Comparison of ENCODE assay signal across 16 mouse cellular contexts in the genomic region with DNA sequence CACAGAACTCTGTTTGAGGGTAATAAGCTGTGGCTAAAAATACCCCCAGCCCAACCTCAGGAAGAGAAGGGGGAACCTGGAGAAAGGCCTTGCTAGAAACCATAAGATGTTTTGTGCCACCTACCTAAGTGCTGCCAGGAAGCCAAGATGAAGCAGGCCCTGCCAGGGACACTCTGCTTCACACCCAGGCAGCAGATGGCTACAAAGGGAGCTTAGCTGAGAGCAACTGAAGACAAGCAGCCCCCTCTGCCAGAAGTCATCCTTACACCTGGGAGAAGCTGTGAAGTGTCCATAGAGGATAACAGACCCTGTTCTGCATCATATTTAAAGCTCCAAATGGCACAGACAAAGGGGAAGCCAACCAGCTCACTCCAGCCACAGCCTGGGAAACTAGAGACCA. TPM values are rescaled to one million over a fixed set of nuclear protein-coding genes. Genes with fewer than 3 reads are reported as not detected.
DNase-seq lines count a peak whose midpoint lies in the region; ATAC-seq lines count a peak whose summit lies in the region.
"Had no signal": no experiment of that assay in that cellular context is flagged by ENCODE, and none has a peak within 500 bp of the region (broad histone marks: within the 10 kb centered on the region; RNA-seq: fewer than 3 reads in every experiment).

No protein-coding gene starts in this region.

- no peak overlapping the region for H3K4me3 ChIP-seq in heart, embryonic 14.5 days (ENCODE audit: control insufficient read depth in 1 of 2, insufficient read depth in 1 of 2, low read depth in 1 of 2, low read length in 2 of 2)
- H3K4me3 ChIP-seq in heart, embryonic 11.5 days (ENCODE audit: low read depth, low read length): no peak overlapping the region
- no peak overlapping the region for H3K4me3 ChIP-seq in midbrain, embryonic 10.5 days
- H3K4me3 ChIP-seq in midbrain, embryonic 13.5 days (replicated peaks): no peak overlapping the region
- H3K4me3 ChIP-seq in embryonic facial prominence, embryonic 10.5 days: no peak overlapping the region
- H3K4me3 ChIP-seq: embryonic facial prominence, embryonic 12.5 days; heart, embryonic 13.5 days; limb, embryonic 13.5 days; liver, embryonic 15.5 days had no signal

- H3K36me3 ChIP-seq in heart, embryonic 14.5 days (ENCODE audit: control insufficient read depth, insufficient read depth, low read length): peaks cover 27% of the 10 kb centered on the region
- H3K36me3 ChIP-seq in heart, embryonic 11.5 days (ENCODE audit: control insufficient read depth, insufficient read depth, low read length): no peaks in the 10 kb centered on the region
- H3K36me3 ChIP-seq in midbrain, embryonic 10.5 days: peaks cover 9% of the 10 kb centered on the region; the same call in 1 of the 2 replicates
- H3K36me3 ChIP-seq in midbrain, embryonic 13.5 days: peaks cover 33% of the 10 kb centered on the region
- H3K36me3 ChIP-seq in embryonic facial prominence, embryonic 10.5 days (replicated peaks): peaks cover 11% of the 10 kb centered on the region; the same call in 1 of the 2 replicates

- H3K27ac ChIP-seq in heart, embryonic 14.5 days (replicated peaks in 1 of 2; ENCODE audit: control insufficient read depth in 1 of 2, insufficient read depth in 1 of 2, low read depth in 2 of 2, low read length in 2 of 2): no peak overlapping the region
- H3K27ac ChIP-seq in heart, embryonic 11.5 days (ENCODE audit: low read depth, low read length): no peak overlapping the region
- H3K27ac ChIP-seq in midbrain, embryonic 10.5 days (replicated peaks): peak overlapping the region; percentile 25; the same call in 1 of the 2 replicates
- no peak overlapping the region for H3K27ac ChIP-seq in midbrain, embryonic 13.5 days
- H3K27ac ChIP-seq in embryonic facial prominence, embryonic 10.5 days (replicated peaks): 0 out of 2 replicates have a peak overlapping the region, but pooled peaks have one; percentile 14
- H3K27ac ChIP-seq: embryonic facial prominence, embryonic 12.5 days; heart, embryonic 13.5 days; kidney, postnatal 0 days; limb, embryonic 13.5 days; liver, embryonic 15.5 days had no signal

- H3K4me2 ChIP-seq in heart, embryonic 14.5 days (ENCODE audit: low read length): no peak overlapping the region
- H3K4me2 ChIP-seq in heart, embryonic 11.5 days: no peak overlapping the region
- no peak overlapping the region for H3K4me2 ChIP-seq in midbrain, embryonic 13.5 days (replicated peaks)
- H3K4me2 ChIP-seq: embryonic facial prominence, embryonic 12.5 days; heart, embryonic 13.5 days; limb, embryonic 13.5 days; liver, embryonic 15.5 days had no signal

- no peaks in the 10 kb centered on the region for H3K27me3 ChIP-seq in heart, embryonic 14.5 days (ENCODE audit: control insufficient read depth, insufficient read depth, low read length)
- H3K27me3 ChIP-seq in heart, embryonic 11.5 days (ENCODE audit: control insufficient read depth, insufficient read depth, low read length): no peaks in the 10 kb centered on the region
- no peaks in the 10 kb centered on the region for H3K27me3 ChIP-seq in midbrain, embryonic 10.5 days (ENCODE audit: low read depth, poor library complexity, severe bottlenecking)
- H3K27me3 ChIP-seq in midbrain, embryonic 13.5 days: no peaks in the 10 kb centered on the region
- no peaks in the 10 kb centered on the region for H3K27me3 ChIP-seq in embryonic facial prominence, embryonic 10.5 days (replicated peaks; ENCODE audit: low read depth, poor library complexity, severe bottlenecking)
- H3K27me3 ChIP-seq: embryonic facial prominence, embryonic 12.5 days; heart, embryonic 13.5 days; limb, embryonic 13.5 days; liver, embryonic 15.5 days had no signal

- DNase-seq in cerebellum, adult 11-12 months: peak; percentile 59
- no peak for DNase-seq in cerebellum, adult 11 months
- DNase-seq in midbrain, embryonic 10.5 days (ENCODE audit: low spot score): no peak
- DNase-seq in embryonic facial prominence, embryonic 10.5 days (ENCODE audit: low spot score): no peak
- DNase-seq in adipocyte (ENCODE audit: low spot score): no peak
- DNase-seq: adrenal gland, postnatal 10 days; gastrocnemius, postnatal 10 days; lung, postnatal 10 days had no signal

- no peak for ATAC-seq in heart, embryonic 14.5 days (ENCODE audit: insufficient number of reproducible peaks, insufficient read depth, low FRiP score, low read depth)
- ATAC-seq in heart, embryonic 11.5 days (replicated peaks; ENCODE audit: insufficient number of reproducible peaks, low FRiP score, low TSS enrichment): no peak
- no peak for ATAC-seq in midbrain, embryonic 13.5 days

- H3K4me1 ChIP-seq in heart, embryonic 14.5 days (ENCODE audit: control insufficient read depth in 2 of 2, insufficient read depth in 2 of 2, low read length in 2 of 2): peaks cover 5 to 10% of the 10 kb centered on the region in 2 experiments; a peak in 3 of 4 replicates
- H3K4me1 ChIP-seq in heart, embryonic 11.5 days (ENCODE audit: control insufficient read depth, insufficient read depth, low read length): no peaks in the 10 kb centered on the region
- peaks cover 20% of the 10 kb centered on the region for H3K4me1 ChIP-seq in midbrain, embryonic 10.5 days
- H3K4me1 ChIP-seq in midbrain, embryonic 13.5 days (replicated peaks): peaks cover 16% of the 10 kb centered on the region
- H3K4me1 ChIP-seq in embryonic facial prominence, embryonic 10.5 days: peaks cover 30% of the 10 kb centered on the region
- H3K4me1 ChIP-seq: liver, embryonic 15.5 days had no signal

- no peaks in the 10 kb centered on the region for H3K9me3 ChIP-seq in heart, embryonic 14.5 days (ENCODE audit: control insufficient read depth, low read length)
- no peaks in the 10 kb centered on the region for H3K9me3 ChIP-seq in heart, embryonic 11.5 days (replicated peaks; ENCODE audit: control insufficient read depth, low read length)
- no peaks in the 10 kb centered on the region for H3K9me3 ChIP-seq in midbrain, embryonic 10.5 days (replicated peaks)
- H3K9me3 ChIP-seq in midbrain, embryonic 13.5 days: peaks cover 3% of the 10 kb centered on the region; the same call in 1 of the 2 replicates
- no peaks in the 10 kb centered on the region for H3K9me3 ChIP-seq in embryonic facial prominence, embryonic 10.5 days
- H3K9me3 ChIP-seq: embryonic facial prominence, embryonic 12.5 days; heart, embryonic 13.5 days; liver, embryonic 15.5 days had no signal

- peak overlapping the region; percentile 31; the same call in 1 of the 2 replicates for H3K9ac ChIP-seq in heart, embryonic 14.5 days (ENCODE audit: low read length)
- H3K9ac ChIP-seq in heart, embryonic 11.5 days (ENCODE audit: low read depth, low read length): no peak overlapping the region
- H3K9ac ChIP-seq in midbrain, embryonic 13.5 days (replicated peaks): no peak overlapping the region
- H3K9ac ChIP-seq: embryonic facial prominence, embryonic 12.5 days; heart, embryonic 13.5 days; limb, embryonic 13.5 days; liver, embryonic 15.5 days had no signal

RNA-seq across cellular contexts. Expression of a gene that starts 23.7 kb away (rescaled TPM):
- 37.9 and 45.3 TPM in 2 replicates for polyA plus RNA-seq in heart, embryonic 14.5 days (2014; fragmentation: Nextera tagmentation; extraction: Ambion mirVana)
- 39.0 and 41.0 TPM in 2 replicates for polyA plus RNA-seq in heart, embryonic 11.5 days (2014; fragmentation: Nextera tagmentation; extraction: Ambion mirVana)
- 47.0 and 51.0 TPM in 2 replicates for polyA plus RNA-seq in midbrain, embryonic 10.5 days (2016; fragmentation: Nextera tagmentation; extraction: Ambion mirVana)
- polyA plus RNA-seq in midbrain, embryonic 13.5 days (2015; fragmentation: Nextera tagmentation; extraction: Ambion mirVana): 38.5 and 46.0 TPM in 2 replicates
- polyA plus RNA-seq in embryonic facial prominence, embryonic 10.5 days (2016; fragmentation: Nextera tagmentation; extraction: Ambion mirVana): 50.9 and 52.1 TPM in 2 replicates

Comparison
In these comparisons a context has a peak if more than half of its experiments do, and no peak if none do; other contexts are left out.
1. H3K27ac ChIP-seq: peak in midbrain, embryonic 10.5 days (single experiment) and embryonic facial prominence, embryonic 10.5 days (single experiment); none in heart, embryonic 14.5 days (0 of 2), heart, embryonic 11.5 days (single experiment) and midbrain, embryonic 13.5 days (single experiment).